Mouse (Mus musculus): ENCODE measurements around the gene Tiam1.

DNA sequence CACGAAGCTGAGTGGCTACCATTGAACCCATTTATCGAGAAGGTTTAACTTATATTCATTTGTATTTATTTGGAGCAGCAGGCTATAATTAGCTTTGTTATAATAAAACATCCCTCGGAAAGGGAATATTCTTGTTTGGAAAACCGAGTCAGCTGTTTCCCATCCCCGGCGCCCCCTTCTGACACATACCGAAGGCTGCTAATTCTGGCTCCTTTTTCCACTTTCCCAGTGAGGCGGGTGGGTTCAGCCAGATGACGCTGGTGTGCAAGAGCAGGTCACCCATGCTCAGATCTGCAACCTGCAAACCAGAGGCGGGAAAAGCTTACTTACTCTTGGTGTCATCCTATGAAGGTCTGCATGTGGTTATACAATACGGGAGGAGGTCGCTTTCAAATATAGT is 343.8 kb downstream of the Tiam1 start:
- no peak for TF ChIP-seq CTCF (IDR thresholded peaks at IDR 0.05; ENCODE audit: borderline replicate concordance, extremely low read depth, insufficient read depth, insufficient read length)
- no peak for TF ChIP-seq POLR2A (IDR thresholded peaks at IDR 0.05; ENCODE audit: borderline replicate concordance, extremely low read depth, insufficient read depth, insufficient read length, poor library complexity, severe bottlenecking)

Measured in brain, embryonic 14.5 days (tissue).